Mouse (Mus musculus) myocyte (in vitro differentiated cells): ENCODE measurements around the gene Actn1.

Source experiments
- E2F4 ChIP-seq: IDR thresholded peaks from one replicate; pipeline ENCODE4 v1.6.1; 2011; ENCODE audit warnings: mild to moderate bottlenecking, control low read depth, moderate library complexity; ENCODE audit not compliant: insufficient read depth
- MAX ChIP-seq: IDR thresholded peaks from one replicate; pipeline ENCODE4 v1.6.1; 2011; ENCODE audit warnings: low read depth, mild to moderate bottlenecking, control low read depth
- MYOG ChIP-seq, 3 experiments: IDR thresholded peaks; one replicate each; pipeline ENCODE4 v1.6.1; 2011; ENCODE audit warnings: control low read depth in 2 of 3, low read depth in 2 of 3, mild to moderate bottlenecking in 2 of 3; ENCODE audit not compliant: insufficient read length in 2 of 3, control insufficient read depth in 1 of 3, insufficient read depth in 1 of 3
- POLR2A ChIP-seq: IDR thresholded peaks from one replicate; pipeline ENCODE4 v1.6.1; 2011; ENCODE audit warnings: low read depth, mild to moderate bottlenecking, control low read depth, moderate library complexity; ENCODE audit not compliant: insufficient read length
- POLR2AphosphoS2 ChIP-seq: IDR thresholded peaks from one replicate; pipeline ENCODE4 v1.6.1; 2011; ENCODE audit warnings: low read depth, control low read depth; ENCODE audit not compliant: insufficient read length
- USF1 ChIP-seq: IDR thresholded peaks from one replicate; pipeline ENCODE4 v1.6.1; 2011; ENCODE audit warnings: low read depth, mild to moderate bottlenecking, control low read depth, moderate library complexity

GRCm38 (mm10) chr12:80150624-80151023 lies 109.5 kb downstream of the Actn1 start:
- TF ChIP-seq POLR2A (no peak), MYOG (IDR thresholded peaks at IDR 0.05; ENCODE audit: control insufficient read depth in 1 of 3, insufficient read depth in 1 of 3, insufficient read length in 2 of 3, low read depth in 2 of 3) (no peak), USF1 (no peak), E2F4 (no peak), POLR2AphosphoS2 (no peak), MAX (no peak)
